Mouse (Mus musculus): Measurements from ENCODE around the gene Smok2b. TPM values are rescaled to one million over a fixed set of nuclear protein-coding genes. Genes with fewer than 3 reads are reported as not detected.

Smok2b gene
- polyA plus RNA-seq, 2 experiments from 2014 or later: not detected

DNA sequence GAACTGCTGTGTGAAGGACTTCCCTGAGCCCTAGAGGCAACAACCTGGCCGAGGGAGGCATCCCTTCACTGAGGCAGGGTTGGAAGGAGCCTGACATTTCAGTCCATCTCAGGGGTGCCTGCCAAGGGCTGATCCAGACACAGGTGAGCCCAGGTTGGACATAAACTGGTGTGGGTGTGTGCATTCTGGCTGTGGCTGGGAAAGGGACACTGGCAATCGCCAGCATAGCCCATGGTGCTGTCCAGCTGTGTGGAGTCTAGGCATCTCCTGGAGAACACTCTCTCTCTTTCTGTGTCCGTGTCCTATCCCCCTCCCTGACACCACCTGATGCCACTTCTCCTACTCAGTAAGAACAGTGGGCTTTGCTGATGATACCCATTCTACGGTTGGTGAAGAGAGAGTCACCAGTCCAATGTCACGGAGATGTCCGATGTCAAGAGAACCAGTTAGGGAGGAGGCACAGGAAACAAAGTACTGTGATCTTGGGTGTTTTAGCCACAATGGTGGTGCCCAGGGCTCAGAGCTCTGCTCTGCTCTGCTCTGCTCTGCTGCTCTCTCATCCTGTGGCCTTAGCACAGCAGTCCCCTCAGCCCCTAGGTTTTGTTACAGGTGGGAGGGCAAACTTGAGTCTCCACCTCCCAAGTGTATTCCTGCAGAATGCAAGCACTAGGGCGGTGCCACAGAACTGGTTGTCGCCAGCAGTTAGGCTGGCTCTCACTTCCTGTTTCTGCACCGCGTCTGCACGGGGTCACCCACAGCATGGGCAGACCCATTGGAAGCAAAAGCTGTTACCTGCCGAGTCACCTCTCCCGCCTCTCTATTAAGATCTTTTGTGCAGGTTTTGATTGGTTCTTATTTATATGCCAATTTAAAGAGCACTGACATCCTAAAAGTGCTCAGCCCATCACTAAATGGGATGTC is 11.0 kb downstream of the Smok2b start:
- ATAC-seq: peak; percentile 14

- ATAC-seq: peak; percentile 66
Observed at GRCm38 (mm10) chr17:13254786-13255185, 24.7 kb downstream of the Smok2b start.

Other genes starting within 250 kb of the Smok2b start
- gene Wtap, start 236.1 kb upstream of the Smok2b start, polyA plus RNA-seq (2017; shearing (Covaris generic)): 100 to 1,000 TPM in 1 of 2 experiments, 10 to 100 TPM in 1; 97.3 to 149 TPM
- gene Sod2, start 223.4 kb upstream of the Smok2b start, polyA plus RNA-seq (2017; shearing (Covaris generic)): 10 to 100 TPM; 50.5 to 67.6 TPM
- not detected for gene Gpr31b, start 178.0 kb upstream of the Smok2b start, polyA plus RNA-seq (2017; shearing (Covaris generic))
- gene Tcp10b, start 169.2 kb upstream of the Smok2b start, polyA plus RNA-seq (2017; shearing (Covaris generic)): not detected
- gene Unc93a, start 98.4 kb upstream of the Smok2b start, polyA plus RNA-seq (2017; shearing (Covaris generic)): not detected
- not detected for gene Smok2a, start 9.1 kb upstream of the Smok2b start, polyA plus RNA-seq (2017; shearing (Covaris generic))
- not detected for gene Tcp10c, start 124.3 kb downstream of the Smok2b start, polyA plus RNA-seq (2017; shearing (Covaris generic))

All from CD4-positive, CD25-positive, alpha-beta regulatory T cell, adult 4 months (primary cell).